Mouse (Mus musculus) bone marrow macrophage, adult 2 months (primary cell): ENCODE measurements around the gene 2610507B11Rik.

Experiments used
- CTCF ChIP-seq: IDR thresholded peaks from 2 replicates; pipeline ENCODE4 v1.5.1; 2012; ENCODE audit warnings: low read depth, mild to moderate bottlenecking, low read length, moderate library complexity
- POLR2A ChIP-seq: IDR thresholded peaks from 2 replicates; pipeline ENCODE4 v1.6.1; 2012; ENCODE audit warnings: mild to moderate bottlenecking, low read depth, low read length, borderline replicate concordance

- TF ChIP-seq CTCF = no peak
- no peak for TF ChIP-seq POLR2A
Observed at GRCm38 (mm10) chr11:78289146-78289763, 27.7 kb downstream of the 2610507B11Rik start.
